Mouse (Mus musculus) stomach, embryonic 16.5 days (tissue): Measurements from ENCODE around the gene Dguok. TPM values are rescaled to one million over a fixed set of nuclear protein-coding genes. Genes with fewer than 3 reads are reported as not detected.

Experiments used
- ATAC-seq: fragments of 200-750 bp; cut with Nextera tagmentation; 2 replicates; pipeline ENCODE4 v1.8.0; 2017; ENCODE audit warnings: moderate number of reproducible peaks, moderate TSS enrichment; ENCODE audit not compliant: insufficient read depth, low FRiP score
- H3K27ac ChIP-seq: fragments of 300-500 bp; sonication (generic); 2 replicates; pipeline ENCODE4 v1.5.1; 2014; ENCODE audit warnings: low read length
- H3K27me3 ChIP-seq: fragments of 300-500 bp; sonication (generic); 2 replicates; pipeline ENCODE4 v1.6.1; 2014; ENCODE audit warnings: low read length, control low read depth, mixed read lengths; ENCODE audit not compliant: control insufficient read depth, insufficient read depth
- H3K36me3 ChIP-seq: fragments of 300-500 bp; sonication (generic); 2 replicates; pipeline ENCODE4 v1.6.1; 2014; ENCODE audit warnings: low read length; ENCODE audit not compliant: control insufficient read depth, insufficient read depth
- H3K4me1 ChIP-seq: fragments of 300-500 bp; sonication (generic); 2 replicates; pipeline ENCODE4 v1.6.1; 2014; ENCODE audit warnings: low read length, control low read depth, mixed read lengths; ENCODE audit not compliant: control insufficient read depth, insufficient read depth
- H3K4me2 ChIP-seq: fragments of 300-500 bp; sonication (generic); 2 replicates; pipeline ENCODE4 v1.6.1; 2014; ENCODE audit warnings: low read depth, low read length, mixed read lengths
- H3K4me3 ChIP-seq: fragments of 300-500 bp; sonication (generic); replicated peaks from 2 replicates; pipeline ENCODE4 v1.5.1; 2014; ENCODE audit warnings: mild to moderate bottlenecking, low read length
- H3K9ac ChIP-seq: fragments of 300-500 bp; sonication (generic); 2 replicates; pipeline ENCODE4 v1.6.1; 2014; ENCODE audit warnings: low read length
- H3K9me3 ChIP-seq: fragments of 300-500 bp; sonication (generic); replicated peaks from 2 replicates; pipeline ENCODE4 v1.6.1; 2016; ENCODE audit warnings: low read length, control low read depth; ENCODE audit not compliant: control insufficient read depth
- WGBS: fragments of 180-500 bp; shearing (Covaris S2); extraction: QIAGEN DNeasy Blood & Tissue Kit; methylation state at CpG from one replicate; pipeline ENCODE4 v1.1.7; 2014; 5-methylcytosine and 5-hydroxymethylcytosine counted together
- polyA plus RNA-seq: library from polyadenylated mRNA; unstranded; fragments of >200 nt; fragmentation: Nextera tagmentation; extraction: Ambion mirVana; gene quantifications from 2 replicates; pipeline ENCODE4 v1.2.1, GENCODE M21; 2015

The Dguok gene
- polyA plus RNA-seq, 1 experiment from 2014 or later: 69.5 TPM

- H3K27ac ChIP-seq: no peak overlapping the region
- H3K9ac ChIP-seq: no peak overlapping the region
- no peaks in the 10 kb centered on the region for H3K27me3 ChIP-seq
- 70% methylated on average over 7 of the region's 7 CpGs for WGBS
- H3K36me3 ChIP-seq: no peaks in the 10 kb centered on the region
- H3K4me3 ChIP-seq: no peak overlapping the region
- no peaks in the 10 kb centered on the region for H3K4me1 ChIP-seq
- no peaks in the 10 kb centered on the region for H3K9me3 ChIP-seq
- ATAC-seq: no peak
- H3K4me2 ChIP-seq: no peak overlapping the region
These were observed 31.3 kb downstream of the Dguok start for GRCm38 (mm10) chr6:83475431-83475830.

GRCm38 (mm10) chr6:83473240-83473639 lies 33.5 kb downstream of the Dguok start:
- no peak for ATAC-seq
- H3K4me1 ChIP-seq: no peaks in the 10 kb centered on the region
- no peak overlapping the region for H3K4me3 ChIP-seq
- H3K27me3 ChIP-seq: no peaks in the 10 kb centered on the region
- H3K4me2 ChIP-seq: no peak overlapping the region
- H3K36me3 ChIP-seq: no peaks in the 10 kb centered on the region
- H3K27ac ChIP-seq: no peak overlapping the region
- no peak overlapping the region for H3K9ac ChIP-seq
- H3K9me3 ChIP-seq: no peaks in the 10 kb centered on the region
- WGBS: 75% methylated on average over 9 of the region's 9 CpGs

- ATAC-seq: no peak
- Histone ChIP-seq H3K9ac (no peak overlapping the region), H3K36me3 (no peaks in the 10 kb centered on the region), H3K9me3 (no peaks in the 10 kb centered on the region), H3K4me1 (no peaks in the 10 kb centered on the region), H3K27me3 (no peaks in the 10 kb centered on the region), H3K27ac (no peak overlapping the region), H3K4me2 (no peak overlapping the region), H3K4me3 (no peak overlapping the region)
- WGBS: 85% methylated on average over 7 of the region's 7 CpGs
These were observed 35.0 kb downstream of the Dguok start for GRCm38 (mm10) chr6:83471739-83472138.

- no peak overlapping the region for H3K9ac ChIP-seq
- ATAC-seq: no peak
- no peaks in the 10 kb centered on the region for H3K36me3 ChIP-seq
- no peaks in the 10 kb centered on the region for H3K27me3 ChIP-seq
- no peaks in the 10 kb centered on the region for H3K9me3 ChIP-seq
- 0 out of 2 replicates have a peak, but pooled peaks cover 11% of the 10 kb centered on the region for H3K4me1 ChIP-seq
- no peak overlapping the region for H3K27ac ChIP-seq
- no peak overlapping the region for H3K4me3 ChIP-seq
- H3K4me2 ChIP-seq: no peak overlapping the region
These were observed 42.8 kb downstream of the Dguok start for GRCm38 (mm10) chr6:83464011-83464410.

GRCm38 (mm10) chr6:83459034-83459644 lies 47.6 kb downstream of the Dguok start, which contains the start of gene Tet3:
Gene Tet3, minus strand, starts transcription at chr6:83459084.
- no peaks in the 10 kb centered on the region for H3K36me3 ChIP-seq
- H3K27me3 ChIP-seq: no peaks in the 10 kb centered on the region
- peak within 1 kb of the TSS; percentile 95 for H3K4me2 ChIP-seq
- no peak for ATAC-seq
- H3K9me3 ChIP-seq: no peaks in the 10 kb centered on the region
- peaks cover 36% of the 10 kb centered on the region for H3K4me1 ChIP-seq
- H3K9ac ChIP-seq: peak within 1 kb of the TSS; percentile 17; the same call in 1 of the 2 replicates
- 50% methylated on average over 4 of the region's 4 CpGs for WGBS
- H3K4me3 ChIP-seq: no peak within 1 kb of the TSS; the same call in 1 of the 2 replicates
- H3K27ac ChIP-seq: peak within 1 kb of the TSS; percentile 98

DNA sequence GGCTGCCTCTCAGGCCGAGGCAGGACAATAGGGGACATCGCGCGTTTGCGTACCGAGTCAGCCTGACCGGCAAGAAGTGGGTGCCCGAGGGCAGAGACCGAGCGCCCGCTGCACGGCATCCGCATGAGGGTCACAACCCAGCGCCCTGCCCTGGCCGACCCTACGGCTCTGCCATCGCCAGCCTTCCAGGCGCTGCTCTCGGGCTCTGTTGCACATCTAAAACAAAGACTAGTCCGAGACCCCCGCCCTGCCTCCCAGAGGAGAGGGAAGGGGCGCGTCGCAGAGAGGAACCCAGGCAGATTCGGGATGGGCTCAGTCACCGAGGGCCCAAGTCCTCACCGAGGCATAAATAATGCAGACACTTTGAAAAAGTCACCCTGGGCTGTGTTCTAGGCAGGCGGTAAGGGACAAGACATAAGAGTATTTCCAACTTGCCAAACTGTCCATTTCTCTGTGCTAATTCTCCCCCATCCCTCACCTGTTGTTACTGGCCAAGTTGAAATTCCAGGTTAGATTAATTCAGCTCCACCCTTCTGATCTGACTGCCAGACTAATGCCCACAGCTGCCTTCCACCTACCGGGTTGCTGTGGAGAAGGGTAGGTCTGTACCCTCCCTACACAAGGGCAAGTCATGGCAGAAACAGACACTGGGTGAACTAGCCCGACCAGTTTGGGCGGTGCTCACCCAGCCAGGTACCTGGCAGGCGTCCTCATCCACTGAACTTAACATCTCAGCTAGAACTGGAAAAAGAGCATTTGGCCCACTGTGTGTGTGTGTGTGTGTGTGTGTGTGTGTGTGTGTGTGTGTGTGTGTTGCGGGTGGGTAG lies 49.6 kb downstream of the Dguok start:
- Histone ChIP-seq H3K4me2 (peak overlapping the region; percentile 95), H3K9me3 (no peaks in the 10 kb centered on the region), H3K27me3 (no peaks in the 10 kb centered on the region), H3K9ac (peak overlapping the region; percentile 96), H3K27ac (peak overlapping the region; percentile 98), H3K4me3 (peak overlapping the region; percentile 87), H3K4me1 (peaks cover 54% of the 10 kb centered on the region), H3K36me3 (no peaks in the 10 kb centered on the region)
- 4% methylated on average over 33 of the region's 33 CpGs for WGBS
- ATAC-seq: peak; percentile 69

DNA sequence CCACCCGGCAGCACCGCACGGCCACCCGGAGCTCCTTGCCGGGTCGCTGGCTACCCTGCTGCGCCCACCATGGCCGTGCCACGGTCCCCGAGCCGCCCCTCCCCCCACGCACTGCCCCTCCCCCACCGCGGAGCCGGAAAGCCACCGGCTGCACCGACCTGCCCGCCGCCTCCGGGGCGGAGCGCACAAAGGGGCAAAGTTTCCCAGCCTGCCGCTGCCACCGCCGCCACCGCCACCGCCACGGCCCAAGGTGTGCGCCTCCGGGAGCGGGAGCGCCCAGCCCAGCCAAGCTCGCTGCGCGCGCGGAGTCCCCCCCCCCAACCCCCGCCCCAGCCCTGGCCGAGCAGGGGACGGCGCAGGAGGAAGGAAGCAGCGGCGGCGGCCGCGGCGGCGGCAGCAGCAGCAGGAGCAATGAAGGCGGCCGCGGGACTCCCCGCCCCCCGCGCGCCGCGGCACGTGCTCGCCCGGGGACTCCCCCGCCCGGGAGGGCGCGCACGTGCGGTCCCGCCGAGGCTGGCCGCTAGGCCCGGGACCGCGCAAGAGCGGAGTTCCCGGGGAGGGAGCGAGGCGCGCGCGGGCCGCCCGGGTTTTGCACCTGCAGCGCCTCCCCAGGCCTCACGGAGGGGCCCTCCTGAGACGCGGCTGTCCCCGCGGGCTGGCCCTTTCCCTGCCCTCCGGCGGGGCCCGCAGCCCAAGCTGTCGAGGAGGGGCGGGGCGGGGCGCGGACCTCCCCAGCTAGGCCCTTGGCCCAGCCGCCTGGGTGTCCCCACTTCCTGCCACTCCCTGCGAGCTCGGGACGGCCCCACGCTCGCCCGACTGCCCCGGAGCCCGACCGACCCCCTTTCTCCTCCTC lies 50.4 kb downstream of the Dguok start:
- Histone ChIP-seq H3K27me3 (no peaks in the 10 kb centered on the region), H3K36me3 (no peaks in the 10 kb centered on the region), H3K4me3 (peak overlapping the region; percentile 87), H3K4me2 (peak overlapping the region; percentile 95), H3K4me1 (peaks cover 63% of the 10 kb centered on the region), H3K27ac (peak overlapping the region; percentile 98), H3K9ac (peak overlapping the region; percentile 96), H3K9me3 (no peaks in the 10 kb centered on the region)
- under 1% methylated on average over 84 of the region's 105 CpGs for WGBS
- peak; percentile 81 for ATAC-seq

GRCm38 (mm10) chr6:83455328-83456130 lies 51.2 kb downstream of the Dguok start:
- under 1% methylated on average over 38 of the region's 41 CpGs for WGBS
- no peaks in the 10 kb centered on the region for H3K27me3 ChIP-seq
- H3K27ac ChIP-seq: peak overlapping the region; percentile 98
- ATAC-seq: peak; percentile 34; the same call in 1 of the 2 replicates
- H3K9ac ChIP-seq: peak overlapping the region; percentile 96
- H3K4me3 ChIP-seq: peak overlapping the region; percentile 87
- no peaks in the 10 kb centered on the region for H3K9me3 ChIP-seq
- H3K4me2 ChIP-seq: peak overlapping the region; percentile 95
- peaks cover 69% of the 10 kb centered on the region for H3K4me1 ChIP-seq
- H3K36me3 ChIP-seq: no peaks in the 10 kb centered on the region
